In genomic region chr10:80395025-80395627, GRCm38 (mm10) we compare ENCODE assay signal across 33 mouse cellular contexts. TPM values are rescaled to one million over a fixed set of nuclear protein-coding genes. Genes with fewer than 3 reads are reported as not detected.
A peak's percentile ranks its signal among the peaks of the same experiment; 100 is the strongest.
DNase-seq lines count a peak whose midpoint lies in the region; ATAC-seq and TF ChIP-seq lines count a peak whose summit lies in the region.
"Had no signal": no experiment of that assay in that cellular context is flagged by ENCODE, and none has a peak within 500 bp of the region (broad histone marks: within the 10 kb centered on the region; RNA-seq: fewer than 3 reads in every experiment).

No protein-coding gene starts in this region.

- no peak overlapping the region for H3K4me2 ChIP-seq in heart, embryonic 12.5 days
- H3K4me2 ChIP-seq: heart, embryonic 15.5 days; intestine, embryonic 15.5 days; neural tube, embryonic 12.5 days had no signal

- in situ Hi-C loops in ES-E14 (cut with MboI; ENCODE audit: low sequenced_read_pairs in 2 of 2, unreplicated experiment in 2 of 2), result no loop called here

- no peak overlapping the region for H3K4me3 ChIP-seq in heart, embryonic 12.5 days
- H3K4me3 ChIP-seq in E14TG2a.4 (replicated peaks; ENCODE audit: low read length) (peak overlapping the region; percentile 87), ES-E14 (ENCODE audit: insufficient read depth in 1 of 2, low read depth in 1 of 2, low read length in 2 of 2, poor library complexity in 1 of 2, severe bottlenecking in 1 of 2) (peak overlapping the region; percentile 53 to 73)
- H3K4me3 ChIP-seq in kidney, adult 2 months (ENCODE audit: insufficient read depth, low read depth, low read length), result no peak overlapping the region
- H3K4me3 ChIP-seq: heart, adult 2 months; heart, embryonic 15.5 days; intestine, embryonic 15.5 days; myocyte; neural tube, embryonic 12.5 days had no signal

- no peak for ATAC-seq in heart, embryonic 12.5 days (ENCODE audit: insufficient number of reproducible peaks, low FRiP score)
- no peak for ATAC-seq in erythroid progenitor cell, adult 5-6 weeks (replicated peaks; ENCODE audit: low FRiP score, poor library complexity, severe bottlenecking)
- ATAC-seq: activated CD4-positive, CD25-positive, alpha-beta regulatory T cell, adult 4 months; hindbrain, postnatal 0 days; intestine, embryonic 15.5 days had no signal

- peaks cover 73% of the 10 kb centered on the region for H3K36me3 ChIP-seq in heart, embryonic 12.5 days
- H3K36me3 ChIP-seq in E14TG2a.4 (ENCODE audit: insufficient read depth, low read length) (peaks cover 77% of the 10 kb centered on the region), ES-E14 (ENCODE audit: control insufficient read depth, insufficient read depth, low read length, poor library complexity, severe bottlenecking) (peaks cover 45% of the 10 kb centered on the region)
- no peaks in the 10 kb centered on the region; the same call in 1 of the 2 replicates for H3K36me3 ChIP-seq in kidney, adult 2 months (ENCODE audit: control insufficient read depth, insufficient read depth, low read length)

- 94% methylated on average over 35 of the region's 35 CpGs for WGBS in heart, embryonic 12.5 days
- WGBS in kidney, adult 2 months, result 91% methylated on average over 35 of the region's 35 CpGs

- H3K9me3 ChIP-seq in heart, embryonic 12.5 days (replicated peaks), result no peaks in the 10 kb centered on the region
- H3K9me3 ChIP-seq in E14TG2a.4 (ENCODE audit: low read length), result no peaks in the 10 kb centered on the region
- H3K9me3 ChIP-seq in ES-E14 (ENCODE audit: control insufficient read depth, insufficient read depth, low read depth, low read length), result no peaks in the 10 kb centered on the region
- H3K9me3 ChIP-seq: heart, embryonic 15.5 days; intestine, embryonic 15.5 days; neural tube, embryonic 12.5 days had no signal

- H3K27me3 ChIP-seq in heart, embryonic 12.5 days (replicated peaks), result no peaks in the 10 kb centered on the region
- H3K27me3 ChIP-seq in E14TG2a.4 (ENCODE audit: insufficient read depth, low read length), result no peaks in the 10 kb centered on the region
- H3K27me3 ChIP-seq in kidney, adult 2 months (replicated peaks; ENCODE audit: control insufficient read depth, insufficient read depth, low read length), result no peaks in the 10 kb centered on the region
- H3K27me3 ChIP-seq: heart, embryonic 15.5 days; intestine, embryonic 15.5 days; neural tube, embryonic 12.5 days had no signal

- TF ChIP-seq CTCF in E14TG2a.4 (conservative IDR thresholded peaks at IDR 0.05; ENCODE audit: low read length), result no peak
- no peak for TF ChIP-seq CTCF in kidney, adult 2 months (conservative IDR thresholded peaks at IDR 0.05; ENCODE audit: insufficient read depth, insufficient read length, low read depth, low read length)

- peaks cover 24% of the 10 kb centered on the region for H3K4me1 ChIP-seq in heart, embryonic 12.5 days (replicated peaks)
- H3K4me1 ChIP-seq in E14TG2a.4 (replicated peaks; ENCODE audit: low read depth, low read length) (peaks cover 74% of the 10 kb centered on the region), ES-E14 (ENCODE audit: control insufficient read depth in 2 of 2, insufficient read depth in 2 of 2, low read length in 2 of 2, poor library complexity in 1 of 2) (peaks cover 0 to 18% of the 10 kb centered on the region in 2 experiments; a peak in 1 of 4 replicates)
- H3K4me1 ChIP-seq in kidney, adult 2 months (ENCODE audit: control insufficient read depth, insufficient read depth, low read length), result peaks cover 21% of the 10 kb centered on the region

- no peak overlapping the region for H3K9ac ChIP-seq in heart, embryonic 12.5 days
- peak overlapping the region; percentile 86 for H3K9ac ChIP-seq in ES-E14 (ENCODE audit: insufficient read depth, low read depth, low read length, poor library complexity, severe bottlenecking)
- H3K9ac ChIP-seq: heart, embryonic 15.5 days; intestine, embryonic 15.5 days; liver, embryonic 14.5 days; neural tube, embryonic 12.5 days had no signal

- no peak for TF ChIP-seq POLR2A in kidney, adult 2 months (IDR thresholded peaks at IDR 0.05; ENCODE audit: low read depth, low read length)

- peak; percentile 59 for DNase-seq in cerebellum, adult 9-11 months
- DNase-seq in cerebellum, postnatal 4 days (ENCODE audit: low spot score in 2 of 2), result no peak
- peak; percentile 93 for DNase-seq in heart, adult 11 months
- DNase-seq in ES-E14 (ENCODE audit: low read depth, low spot score), result no peak
- DNase-seq in kidney, adult 2 months, result no peak
- DNase-seq: adrenal gland, adult 8-10 months; cerebellum, adult 11 months; cerebellum, postnatal 10 days; gastrocnemius, postnatal 25 days; heart, adult 2 months; kidney, adult 8-10 months; kidney, postnatal 4 days; left cerebral cortex, postnatal 4 days; liver; lung, adult 2 months; lung, postnatal 10 days; right cerebral cortex, adult 18-20 months; right cerebral cortex, postnatal 4 days; thymus, adult 2 months; thymus, postnatal 36 days had no signal

- no peak overlapping the region for H3K27ac ChIP-seq in heart, embryonic 12.5 days (ENCODE audit: poor library complexity, severe bottlenecking)
- peak overlapping the region; percentile 77 for H3K27ac ChIP-seq in ES-E14 (ENCODE audit: insufficient read depth, low read depth, low read length, poor library complexity, severe bottlenecking)
- H3K27ac ChIP-seq in kidney, adult 2 months (ENCODE audit: insufficient read depth, low read depth, low read length), result no peak overlapping the region
- H3K27ac ChIP-seq: heart, adult 2 months; heart, embryonic 15.5 days; hindbrain, postnatal 0 days; intestine, embryonic 15.5 days; kidney, postnatal 0 days; liver, embryonic 14.5 days; macrophage; neural tube, embryonic 12.5 days had no signal

TF ChIP-seq in ES-E14, 5 proteins besides CTCF, POLR2A, EP300 and RAD21:
- no peak for TF ChIP-seq CHD2 (IDR thresholded peaks at IDR 0.05; ENCODE audit: low read depth, low read length)
- no peak for TF ChIP-seq ZNF384 (IDR thresholded peaks at IDR 0.05; ENCODE audit: low read depth, low read length)
- TF ChIP-seq HCFC1 (IDR thresholded peaks at IDR 0.05; ENCODE audit: borderline replicate concordance, insufficient read depth, low read length), result no peak
- no peak for TF ChIP-seq ZC3H11A (IDR thresholded peaks at IDR 0.05; ENCODE audit: borderline replicate concordance, low read depth, low read length)
- no peak for TF ChIP-seq MAFK (IDR thresholded peaks at IDR 0.05; ENCODE audit: insufficient read depth, low read depth, low read length)

RNA-seq across cellular contexts. Expression of gene Mbd3, which starts 4.2 kb away (rescaled TPM):
- polyA plus RNA-seq in heart, embryonic 12.5 days (2016; fragmentation: Nextera tagmentation; extraction: Ambion mirVana), result 176 and 181 TPM in 2 replicates
- total RNA-seq in ES-E14 (2012; rRNA removed), result 131 and 134 TPM in 2 replicates
- 143 and 151 TPM in 2 replicates for polyA plus RNA-seq in kidney, adult 2 months (2012; rRNA removed)
- 33.5 TPM in 2 replicates for total RNA-seq in erythroid progenitor cell, adult 5-6 weeks (2015; ENCODE audit: low replicate concordance)
- total RNA-seq in erythroid progenitor cell, adult 5-6 weeks (2017; ENCODE audit: low replicate concordance), result 39.7 and 45.8 TPM in 2 replicates

RNA-seq across cellular contexts. Expression of gene Mex3d, which starts 7.7 kb away (rescaled TPM):
- 6.1 and 6.2 TPM in 2 replicates for polyA plus RNA-seq in heart, embryonic 12.5 days (2016; fragmentation: Nextera tagmentation; extraction: Ambion mirVana)
- total RNA-seq in ES-E14 (2012; rRNA removed), result 27.1 and 28.9 TPM in 2 replicates
- 7.9 and 11.9 TPM in 2 replicates for polyA plus RNA-seq in kidney, adult 2 months (2012; rRNA removed)
- 1.4 TPM in 1 of 2 replicates, not detected in the other for total RNA-seq in erythroid progenitor cell, adult 5-6 weeks (2015; ENCODE audit: low replicate concordance)
- 6.7 TPM in 1 of 2 replicates, not detected in the other for total RNA-seq in erythroid progenitor cell, adult 5-6 weeks (2017; ENCODE audit: low replicate concordance)

RNA-seq across cellular contexts. Expression of gene Uqcr11, which starts 11.5 kb away (rescaled TPM):
- polyA plus RNA-seq in heart, embryonic 12.5 days (2016; fragmentation: Nextera tagmentation; extraction: Ambion mirVana), result 951 and 1,026 TPM in 2 replicates
- 995 and 1,362 TPM in 2 replicates for total RNA-seq in ES-E14 (2012; rRNA removed)
- polyA plus RNA-seq in kidney, adult 2 months (2012; rRNA removed), result 3,960 and 3,968 TPM in 2 replicates
- total RNA-seq in erythroid progenitor cell, adult 5-6 weeks (2015; ENCODE audit: low replicate concordance), result 65.8 and 80.0 TPM in 2 replicates
- 67.9 and 87.3 TPM in 2 replicates for total RNA-seq in erythroid progenitor cell, adult 5-6 weeks (2017; ENCODE audit: low replicate concordance)

RNA-seq across cellular contexts. Expression of gene Tcf3, which starts 38.3 kb away (rescaled TPM):
- 85.8 and 89.4 TPM in 2 replicates for polyA plus RNA-seq in heart, embryonic 12.5 days (2016; fragmentation: Nextera tagmentation; extraction: Ambion mirVana)
- 90.9 and 108 TPM in 2 replicates for total RNA-seq in ES-E14 (2012; rRNA removed)
- 33.3 and 38.6 TPM in 2 replicates for polyA plus RNA-seq in kidney, adult 2 months (2012; rRNA removed)
- total RNA-seq in erythroid progenitor cell, adult 5-6 weeks (2015; ENCODE audit: low replicate concordance), result 127 and 148 TPM in 2 replicates
- 140 and 145 TPM in 2 replicates for total RNA-seq in erythroid progenitor cell, adult 5-6 weeks (2017; ENCODE audit: low replicate concordance)

RNA-seq across cellular contexts. Expression of gene Plk5, which starts 38.9 kb away (rescaled TPM):
- not detected in 2 replicates for polyA plus RNA-seq in heart, embryonic 12.5 days (2016; fragmentation: Nextera tagmentation; extraction: Ambion mirVana)
- total RNA-seq in ES-E14 (2012; rRNA removed), result 6.0 and 17.4 TPM in 2 replicates
- polyA plus RNA-seq in kidney, adult 2 months (2012; rRNA removed), result 1.8 and 2.0 TPM in 2 replicates
- total RNA-seq in erythroid progenitor cell, adult 5-6 weeks (2015; ENCODE audit: low replicate concordance), result not detected in 2 replicates
- total RNA-seq in erythroid progenitor cell, adult 5-6 weeks (2017; ENCODE audit: low replicate concordance), result not detected in 2 replicates
- total RNA-seq: megakaryocyte-erythroid progenitor cell, adult 5-6 weeks had no signal
- polyA plus RNA-seq: activated CD4-positive, CD25-positive, alpha-beta regulatory T cell, adult 4 months; macrophage had no signal

Comparison
In these comparisons a context has a peak if more than half of its experiments do, and no peak if none do; other contexts are left out.
1. DNase-seq: peak in cerebellum, adult 9-11 months (single experiment) and heart, adult 11 months (single experiment); none in cerebellum, postnatal 4 days (0 of 2), ES-E14 (single experiment) and kidney, adult 2 months (single experiment).
2. H3K4me3 ChIP-seq: peak in E14TG2a.4 (single experiment) and ES-E14 (2 of 2); none in heart, embryonic 12.5 days (single experiment) and kidney, adult 2 months (single experiment).
3. RNA of gene Uqcr11, which starts 11.5 kb away (total RNA-seq): 995 to 1,362 TPM in ES-E14; 65.8 to 87.3 TPM in erythroid progenitor cell, adult 5-6 weeks; every median in the first group is over 10 times any median in the second.